Mouse (Mus musculus): ENCODE results near the gene Ngfr.

Ngfr gene

GRCm38 (mm10) chr11:95520456-95521072, 67.0 kb downstream of the Ngfr start:
- peak; percentile 83 to 95 for DNase-seq (ENCODE audit: low spot score in 2 of 2)

GRCm38 (mm10) chr11:95519996-95520395, 67.5 kb downstream of the Ngfr start:
- DNase-seq (ENCODE audit: low spot score in 2 of 2), result no peak

- no peak for DNase-seq (ENCODE audit: low spot score in 2 of 2)
These were observed 68.2 kb downstream of the Ngfr start for GRCm38 (mm10) chr11:95519299-95519698.
